Mouse (Mus musculus) thymus, adult 2 months (tissue): ENCODE measurements around the gene Rps6kl1. TPM values are rescaled to one million over a fixed set of nuclear protein-coding genes. Genes with fewer than 3 reads are reported as not detected.

Experiments used
- DNase-seq: peaks from one replicate; pipeline ENCODE4 v3.0.0; 2021
- H3K27ac ChIP-seq: fragments of 200-500 bp; 2 replicates; pipeline ENCODE4 v1.5.1; 2012; ENCODE audit warnings: low read length, control low read depth; ENCODE audit not compliant: control insufficient read depth, insufficient read depth
- H3K27me3 ChIP-seq: fragments of 200-500 bp; 2 replicates; pipeline ENCODE4 v1.6.1; 2012; ENCODE audit warnings: mild to moderate bottlenecking, low read length, moderate library complexity, mixed read lengths; ENCODE audit not compliant: control insufficient read depth, insufficient read depth
- H3K36me3 ChIP-seq: fragments of 200-500 bp; 2 replicates; pipeline ENCODE4 v1.6.1; 2012; ENCODE audit warnings: mild to moderate bottlenecking, low read length, moderate library complexity; ENCODE audit not compliant: control insufficient read depth, insufficient read depth
- H3K4me1 ChIP-seq: fragments of 200-500 bp; replicated peaks from 2 replicates; pipeline ENCODE4 v1.6.1; 2012; ENCODE audit warnings: low read length; ENCODE audit not compliant: control insufficient read depth, insufficient read depth
- H3K4me3 ChIP-seq: fragments of 200-500 bp; 2 replicates; pipeline ENCODE4 v1.5.1; 2012; ENCODE audit warnings: mild to moderate bottlenecking, low read length, control low read depth, moderate library complexity; ENCODE audit not compliant: control insufficient read depth, insufficient read depth
- CTCF ChIP-seq: fragments of 200-500 bp; IDR thresholded peaks from 2 replicates; pipeline ENCODE4 v1.5.1; 2012; ENCODE audit warnings: mild to moderate bottlenecking, control low read depth, low read length, moderate library complexity, borderline replicate concordance; ENCODE audit not compliant: control insufficient read depth, poor library complexity, insufficient read depth; ENCODE audit errors: extremely low read depth
- POLR2A ChIP-seq: fragments of 200-500 bp; IDR thresholded peaks from 2 replicates; pipeline ENCODE4 v1.6.1; 2012; ENCODE audit warnings: mild to moderate bottlenecking, low read length, control low read depth, moderate library complexity; ENCODE audit not compliant: control insufficient read depth, poor library complexity, insufficient read depth; ENCODE audit errors: extremely low read depth
- WGBS: fragments of 180-500 bp; shearing (Covaris S2); methylation state at CpG from one replicate; pipeline ENCODE4 v1.1.7; 2018; 5-methylcytosine and 5-hydroxymethylcytosine counted together
- polyA plus RNA-seq: library from polyadenylated mRNA; depleted of rRNA; stranded (reverse); fragments of >200 nt; gene quantifications from 2 replicates; pipeline ENCODE4 v1.2.3, GENCODE M21; 2012; rRNA removed

Rps6kl1 gene
- polyA plus RNA-seq, 1 experiment: 11.4 TPM

GRCm38 (mm10) chr12:85094010-85094409 is 57.1 kb downstream of the Rps6kl1 start:
- no peaks in the 10 kb centered on the region for H3K36me3 ChIP-seq
- WGBS: 54% methylated on average over 14 of the region's 14 CpGs
- H3K4me3 ChIP-seq: no peak overlapping the region
- no peaks in the 10 kb centered on the region for H3K27me3 ChIP-seq
- no peaks in the 10 kb centered on the region; the same call in 1 of the 2 replicates for H3K4me1 ChIP-seq
- H3K27ac ChIP-seq: no peak overlapping the region
- DNase-seq: no peak
- TF ChIP-seq CTCF (no peak), POLR2A (no peak)

- no peak overlapping the region for H3K27ac ChIP-seq
- no peaks in the 10 kb centered on the region; the same call in 1 of the 2 replicates for H3K4me1 ChIP-seq
- no peaks in the 10 kb centered on the region for H3K27me3 ChIP-seq
- DNase-seq: peak; percentile 81
- H3K36me3 ChIP-seq: peaks cover 7% of the 10 kb centered on the region; the same call in 1 of the 2 replicates
- 2% methylated on average over 3 of the region's 3 CpGs for WGBS
- TF ChIP-seq CTCF (peak; percentile 39; the same call in 1 of the 2 replicates), POLR2A (no peak)
- no peak overlapping the region for H3K4me3 ChIP-seq
Measured at GRCm38 (mm10) chr12:85092214-85092613, 58.9 kb downstream of the Rps6kl1 start.

DNA sequence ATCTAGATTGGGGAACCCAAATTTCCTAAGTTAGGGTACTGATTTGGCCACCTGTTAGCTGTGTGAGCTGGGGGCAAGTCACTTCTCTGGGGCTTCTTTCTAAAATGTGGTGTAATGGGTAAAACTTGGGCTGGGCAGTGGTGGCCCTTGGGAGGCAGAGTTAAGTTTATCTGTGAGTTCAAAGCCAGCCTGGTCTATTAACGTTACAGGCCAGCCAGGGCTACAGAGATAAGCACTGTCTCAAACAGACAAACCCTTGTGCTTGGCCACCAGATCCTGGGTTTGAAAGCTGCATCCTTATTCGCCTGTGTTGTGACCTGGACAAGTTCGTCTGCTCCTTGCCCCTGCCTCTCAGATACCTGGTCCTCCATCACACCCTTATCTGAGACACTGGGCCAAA is 59.9 kb downstream of the Rps6kl1 start:
- no peak overlapping the region for H3K4me3 ChIP-seq
- DNase-seq: no peak
- TF ChIP-seq POLR2A (no peak), CTCF (no peak)
- no peaks in the 10 kb centered on the region for H3K4me1 ChIP-seq
- WGBS: 95% methylated on average over 3 of the region's 3 CpGs
- peaks cover 7% of the 10 kb centered on the region; the same call in 1 of the 2 replicates for H3K36me3 ChIP-seq
- no peak overlapping the region for H3K27ac ChIP-seq
- no peaks in the 10 kb centered on the region for H3K27me3 ChIP-seq

- H3K27ac ChIP-seq: no peak overlapping the region
- TF ChIP-seq CTCF (no peak), POLR2A (no peak)
- no peaks in the 10 kb centered on the region for H3K4me1 ChIP-seq
- no peaks in the 10 kb centered on the region for H3K27me3 ChIP-seq
- no peak overlapping the region for H3K4me3 ChIP-seq
- 97% methylated on average over 12 of the region's 12 CpGs for WGBS
- DNase-seq: no peak
- H3K36me3 ChIP-seq: peaks cover 7% of the 10 kb centered on the region; the same call in 1 of the 2 replicates
Measured at GRCm38 (mm10) chr12:85087845-85088244, 63.2 kb downstream of the Rps6kl1 start.

Other genes starting within 250 kb of the Rps6kl1 start
- gene Fcf1, start 180.4 kb downstream of the Rps6kl1 start, polyA plus RNA-seq: 44.1 and 66.2 TPM in 2 replicates
- 41.1 and 42.1 TPM in 2 replicates for gene Arel1, start 180.4 kb downstream of the Rps6kl1 start, polyA plus RNA-seq
- gene Ylpm1, start 154.9 kb downstream of the Rps6kl1 start, polyA plus RNA-seq: 32.1 and 40.6 TPM in 2 replicates
- gene Prox2, start 40.5 kb downstream of the Rps6kl1 start, polyA plus RNA-seq: 2.6 and 4.4 TPM in 2 replicates
- gene Dlst, start 40.4 kb downstream of the Rps6kl1 start, polyA plus RNA-seq: 131 and 135 TPM in 2 replicates
- 1.3 and 2.1 TPM in 2 replicates for gene Pgf, start 26.5 kb upstream of the Rps6kl1 start, polyA plus RNA-seq
- 191 and 250 TPM in 2 replicates for gene Eif2b2, start 68.2 kb upstream of the Rps6kl1 start, polyA plus RNA-seq
- 4.7 and 5.5 TPM in 2 replicates for gene Mlh3, start 119.3 kb upstream of the Rps6kl1 start, polyA plus RNA-seq
- 14.2 and 15.3 TPM in 2 replicates for gene Acyp1, start 137.2 kb upstream of the Rps6kl1 start, polyA plus RNA-seq
- gene Zc2hc1c, start 137.3 kb upstream of the Rps6kl1 start, polyA plus RNA-seq: 0.05 and 0.15 TPM in 2 replicates
- 32.1 and 34.7 TPM in 2 replicates for gene Nek9, start 188.1 kb upstream of the Rps6kl1 start, polyA plus RNA-seq
- 152 and 180 TPM in 2 replicates for gene Tmed10, start 223.6 kb upstream of the Rps6kl1 start, polyA plus RNA-seq